In genomic region chr11:68691321-68692009, GRCm38 (mm10) we compare ENCODE assay signal across 8 mouse cellular contexts. TPM values are rescaled to one million over a fixed set of nuclear protein-coding genes. Genes with fewer than 3 reads are reported as not detected.
DNase-seq lines count a peak whose midpoint lies in the region; ATAC-seq and TF ChIP-seq lines count a peak whose summit lies in the region.

Gene Myh10, plus strand, starts transcription at chr11:68691559.

- no peak for TF ChIP-seq CTCF in intestine, postnatal 0 days (IDR thresholded peaks at IDR 0.05; ENCODE audit: low read depth)

- H3K27ac ChIP-seq in embryonic facial prominence, embryonic 12.5 days: peak within 1 kb of the TSS; percentile 98
- H3K27ac ChIP-seq in intestine, postnatal 0 days (ENCODE audit: low read depth, low read length): peak within 1 kb of the TSS; percentile 70
- peak within 1 kb of the TSS; percentile 97 for H3K27ac ChIP-seq in midbrain, embryonic 10.5 days (replicated peaks)

- H3K9me3 ChIP-seq in embryonic facial prominence, embryonic 12.5 days: no peaks in the 10 kb centered on the region
- no peaks in the 10 kb centered on the region for H3K9me3 ChIP-seq in intestine, postnatal 0 days (ENCODE audit: control insufficient read depth)
- no peaks in the 10 kb centered on the region for H3K9me3 ChIP-seq in midbrain, embryonic 10.5 days (replicated peaks)

- peak; percentile 99 to 100 for DNase-seq in adrenal gland, postnatal 36 days
- peak; percentile 99 for DNase-seq in left cerebral cortex, postnatal 36 days (ENCODE audit: low spot score in 2 of 2)
- peak; percentile 99 for DNase-seq in midbrain, embryonic 10.5 days (ENCODE audit: low spot score)
- DNase-seq in right cerebral cortex, postnatal 36 days (ENCODE audit: low spot score in 2 of 2): peak; percentile 98 to 99
- DNase-seq in urinary bladder, postnatal 4 days (ENCODE audit: low spot score in 2 of 2): peak; percentile 99 to 100

- peak; percentile 100 for ATAC-seq in embryonic facial prominence, embryonic 12.5 days (ENCODE audit: insufficient number of reproducible peaks, insufficient read depth, low FRiP score, low TSS enrichment)
- ATAC-seq in granulocyte monocyte progenitor cell, adult 5-6 weeks (replicated peaks; ENCODE audit: poor library complexity, severe bottlenecking): peak; percentile 95
- peak; percentile 99 for ATAC-seq in intestine, postnatal 0 days

- H3K9ac ChIP-seq in embryonic facial prominence, embryonic 12.5 days: peak within 1 kb of the TSS; percentile 97
- peak within 1 kb of the TSS; percentile 58 for H3K9ac ChIP-seq in intestine, postnatal 0 days (ENCODE audit: low read depth, low read length)

- no peaks in the 10 kb centered on the region for H3K36me3 ChIP-seq in embryonic facial prominence, embryonic 12.5 days
- H3K36me3 ChIP-seq in intestine, postnatal 0 days (ENCODE audit: control insufficient read depth, insufficient read depth): no peaks in the 10 kb centered on the region
- H3K36me3 ChIP-seq in midbrain, embryonic 10.5 days: peaks cover 2% of the 10 kb centered on the region

- under 1% methylated on average over 51 of the region's 51 CpGs for WGBS in embryonic facial prominence, embryonic 12.5 days
- under 1% methylated on average over 51 of the region's 51 CpGs for WGBS in intestine, postnatal 0 days
- WGBS in midbrain, embryonic 10.5 days: under 1% methylated on average over 51 of the region's 51 CpGs

- H3K4me1 ChIP-seq in embryonic facial prominence, embryonic 12.5 days: peaks cover 11% of the 10 kb centered on the region
- H3K4me1 ChIP-seq in intestine, postnatal 0 days (replicated peaks; ENCODE audit: control insufficient read depth, insufficient read depth, low read length): no peaks in the 10 kb centered on the region
- peaks cover 25% of the 10 kb centered on the region for H3K4me1 ChIP-seq in midbrain, embryonic 10.5 days

- intact Hi-C loops in left cerebral cortex, postnatal 36 days (cut with DNase I): loop anchor here (5.0 kb wide), 2 partner anchors 69 to 104 kb away; partner anchors contain the start of gene Ccdc42

- peak within 1 kb of the TSS; percentile 82 for H3K4me3 ChIP-seq in embryonic facial prominence, embryonic 12.5 days
- H3K4me3 ChIP-seq in intestine, postnatal 0 days (ENCODE audit: low read depth, low read length): peak within 1 kb of the TSS; percentile 63
- H3K4me3 ChIP-seq in midbrain, embryonic 10.5 days: peak within 1 kb of the TSS; percentile 94

- no peaks in the 10 kb centered on the region for H3K27me3 ChIP-seq in embryonic facial prominence, embryonic 12.5 days
- H3K27me3 ChIP-seq in intestine, postnatal 0 days (replicated peaks; ENCODE audit: control insufficient read depth, insufficient read depth, low read length): peaks cover 4% of the 10 kb centered on the region; the same call in 1 of the 2 replicates
- H3K27me3 ChIP-seq in midbrain, embryonic 10.5 days (ENCODE audit: low read depth, poor library complexity, severe bottlenecking): no peaks in the 10 kb centered on the region

- H3K4me2 ChIP-seq in embryonic facial prominence, embryonic 12.5 days (replicated peaks): peak within 1 kb of the TSS; percentile 61
- peak within 1 kb of the TSS; percentile 87 for H3K4me2 ChIP-seq in intestine, postnatal 0 days (replicated peaks; ENCODE audit: low read depth)

RNA-seq across cellular contexts. Expression of gene Myh10, which starts in this region (rescaled TPM):
- total RNA-seq in adrenal gland, postnatal 36 days (2021): 10 to 100 TPM; 33.8 to 35.6 TPM
- polyA plus RNA-seq in embryonic facial prominence, embryonic 12.5 days (2016; fragmentation: Nextera tagmentation; extraction: Ambion mirVana): 161 and 169 TPM in 2 replicates
- total RNA-seq in granulocyte monocyte progenitor cell, adult 5-6 weeks (2014; fragmentation: Nextera tagmentation): 0.37 TPM in 1 of 2 replicates, not detected in the other
- 0.21 and 0.30 TPM in 2 replicates for total RNA-seq in granulocyte monocyte progenitor cell, adult 5-6 weeks (2017)
- 16.7 and 16.8 TPM in 2 replicates for polyA plus RNA-seq in intestine, postnatal 0 days (2015; fragmentation: Nextera tagmentation; extraction: Ambion mirVana)
- 100 to 1,000 TPM; 198 to 218 TPM for total RNA-seq in left cerebral cortex, postnatal 36 days (2021)
- 134 and 157 TPM in 2 replicates for polyA plus RNA-seq in midbrain, embryonic 10.5 days (2016; fragmentation: Nextera tagmentation; extraction: Ambion mirVana)

Comparison
In these comparisons a context has a peak if more than half of its experiments do, and no peak if none do; other contexts are left out.
1. Peak in every context shown above with its lines: DNase-seq, ATAC-seq, H3K4me3 ChIP-seq and H3K27ac ChIP-seq.
2. RNA of gene Myh10 (total RNA-seq): 198 to 218 TPM in left cerebral cortex, postnatal 36 days and 33.8 to 35.6 TPM in adrenal gland, postnatal 36 days; 0.21 to 0.37 TPM in granulocyte monocyte progenitor cell, adult 5-6 weeks; every median in the first group is over 10 times any median in the second.
3. RNA of gene Myh10 (total RNA-seq): 198 to 218 TPM in left cerebral cortex, postnatal 36 days; 33.8 to 35.6 TPM in adrenal gland, postnatal 36 days; every median in the first group is over 4 times any median in the second.
4. Peak in ATAC-seq in granulocyte monocyte progenitor cell, adult 5-6 weeks; RNA of the gene not detected or under 1 TPM.